Mouse (Mus musculus) erythroblast, embryonic 14.5 days (primary cell): ENCODE results near the gene Ccdc126.

ENCODE experiments used
- GATA1 ChIP-seq: IDR thresholded peaks from 2 replicates; pipeline ENCODE4 v1.6.1; 2012; ENCODE audit warnings: low read length, inconsistent platforms, mixed read lengths
- TAL1 ChIP-seq: IDR thresholded peaks from 3 replicates; pipeline ENCODE4 v1.6.1; 2012; ENCODE audit warnings: low read length, inconsistent platforms, mixed read lengths

GRCm38 (mm10) chr6:49349826-49350225 lies 30.8 kb downstream of the Ccdc126 start:
- TF ChIP-seq GATA1 (no peak), TAL1 (no peak)
